Mouse (Mus musculus): ENCODE data around the gene Cse1l. TPM values are rescaled to one million over a fixed set of nuclear protein-coding genes. Genes with fewer than 3 reads are reported as not detected.
A peak's percentile ranks its signal among the peaks of the same experiment; 100 is the strongest.

Cse1l gene
- polyA plus RNA-seq, 2 experiments, result 33.9 to 63.9 TPM

- Histone ChIP-seq H3K4me3 (ENCODE audit: insufficient read depth in 1 of 2, low read depth in 2 of 2, low read length in 2 of 2) (no peak overlapping the region), H3K36me3 (replicated peaks; ENCODE audit: control insufficient read depth, insufficient read depth, low read depth) (peaks cover 35% of the 10 kb centered on the region), H3K27me3 (ENCODE audit: control insufficient read depth, insufficient read depth, low read length) (no peaks in the 10 kb centered on the region), H3K4me2 (ENCODE audit: low read depth) (no peak overlapping the region), H3K9ac (replicated peaks) (no peak overlapping the region), H3K27ac (no peak overlapping the region), H3K4me1 (replicated peaks; ENCODE audit: control insufficient read depth in 2 of 2, insufficient read depth in 2 of 2, low read length in 1 of 2) (peaks cover 0 to 5% of the 10 kb centered on the region in 2 experiments; a peak in 1 of 4 replicates), H3K9me3 (ENCODE audit: control insufficient read depth, low read length) (no peaks in the 10 kb centered on the region)
- TF ChIP-seq CTCF (IDR thresholded peaks at IDR 0.05; ENCODE audit: low read depth), result no peak
- no peak for TF ChIP-seq EP300 (IDR thresholded peaks at IDR 0.05; ENCODE audit: low read depth)
- 70% methylated on average over 10 of the region's 10 CpGs for WGBS (ENCODE audit: insufficient replicate concordance)
- ATAC-seq (ENCODE audit: insufficient read depth) (no peak), DNase-seq (ENCODE audit: low read depth in 3 of 3, low spot score in 3 of 3) (no peak)
These were observed 40.4 kb upstream of the Cse1l start for GRCm38 (mm10) chr2:166865476-166865875.

GRCm38 (mm10) chr2:166870271-166870865 is 35.5 kb upstream of the Cse1l start:
- WGBS (ENCODE audit: insufficient replicate concordance), result 81% methylated on average over 20 of the region's 20 CpGs
- Histone ChIP-seq H3K36me3 (replicated peaks; ENCODE audit: control insufficient read depth, insufficient read depth, low read depth) (peaks cover 35% of the 10 kb centered on the region), H3K4me2 (ENCODE audit: low read depth) (no peak overlapping the region), H3K9ac (replicated peaks) (no peak overlapping the region), H3K9me3 (ENCODE audit: control insufficient read depth, low read length) (no peaks in the 10 kb centered on the region), H3K4me3 (ENCODE audit: insufficient read depth in 1 of 2, low read depth in 2 of 2, low read length in 2 of 2) (no peak overlapping the region), H3K27ac (no peak overlapping the region), H3K4me1 (replicated peaks; ENCODE audit: control insufficient read depth in 2 of 2, insufficient read depth in 2 of 2, low read length in 1 of 2) (peaks cover 0 to 5% of the 10 kb centered on the region in 2 experiments; a peak in 1 of 4 replicates), H3K27me3 (ENCODE audit: control insufficient read depth, insufficient read depth, low read length) (no peaks in the 10 kb centered on the region)
- TF ChIP-seq CTCF (IDR thresholded peaks at IDR 0.05; ENCODE audit: low read depth) (no peak), EP300 (IDR thresholded peaks at IDR 0.05; ENCODE audit: low read depth) (no peak)
- DNase-seq (ENCODE audit: low read depth in 3 of 3, low spot score in 3 of 3), result no peak
- no peak for ATAC-seq (ENCODE audit: insufficient read depth)

- no peak for TF ChIP-seq CTCF (IDR thresholded peaks at IDR 0.05; ENCODE audit: low read depth)
- TF ChIP-seq EP300 (IDR thresholded peaks at IDR 0.05; ENCODE audit: low read depth), result no peak
- 57% methylated on average over 10 of the region's 10 CpGs for WGBS (ENCODE audit: insufficient replicate concordance)
- no peaks in the 10 kb centered on the region for H3K9me3 ChIP-seq (ENCODE audit: control insufficient read depth, low read length)
- H3K4me2 ChIP-seq (ENCODE audit: low read depth), result no peak overlapping the region
- H3K9ac ChIP-seq (replicated peaks), result no peak overlapping the region
- no peak overlapping the region for H3K27ac ChIP-seq
- H3K4me3 ChIP-seq (ENCODE audit: insufficient read depth in 1 of 2, low read depth in 2 of 2, low read length in 2 of 2), result no peak overlapping the region
- no peaks in the 10 kb centered on the region for H3K27me3 ChIP-seq (ENCODE audit: control insufficient read depth, insufficient read depth, low read length)
- peak in 1 of 3 experiments; percentile 28 for DNase-seq (ENCODE audit: low read depth in 3 of 3, low spot score in 3 of 3)
- peak; percentile 65; the same call in 1 of the 2 replicates for ATAC-seq (ENCODE audit: insufficient read depth)
- H3K4me1 ChIP-seq (replicated peaks; ENCODE audit: control insufficient read depth in 2 of 2, insufficient read depth in 2 of 2, low read length in 1 of 2), result peaks cover 0 to 5% of the 10 kb centered on the region in 2 experiments; a peak in 1 of 4 replicates
- peaks cover 30% of the 10 kb centered on the region for H3K36me3 ChIP-seq (replicated peaks; ENCODE audit: control insufficient read depth, insufficient read depth, low read depth)
These were observed 34.9 kb upstream of the Cse1l start for GRCm38 (mm10) chr2:166870899-166871298.

- peaks cover 0 to 4% of the 10 kb centered on the region in 2 experiments; a peak in 1 of 4 replicates for H3K4me1 ChIP-seq (replicated peaks; ENCODE audit: control insufficient read depth in 2 of 2, insufficient read depth in 2 of 2, low read length in 1 of 2)
- no peak overlapping the region for H3K4me3 ChIP-seq (ENCODE audit: insufficient read depth in 1 of 2, low read depth in 2 of 2, low read length in 2 of 2)
- H3K27me3 ChIP-seq (ENCODE audit: control insufficient read depth, insufficient read depth, low read length), result no peaks in the 10 kb centered on the region
- TF ChIP-seq EP300 (IDR thresholded peaks at IDR 0.05; ENCODE audit: low read depth), result no peak
- TF ChIP-seq CTCF (IDR thresholded peaks at IDR 0.05; ENCODE audit: low read depth), result no peak
- no peak overlapping the region for H3K9ac ChIP-seq (replicated peaks)
- DNase-seq (ENCODE audit: low read depth in 3 of 3, low spot score in 3 of 3) (no peak), ATAC-seq (ENCODE audit: insufficient read depth) (no peak)
- WGBS (ENCODE audit: insufficient replicate concordance), result 75% methylated on average over 10 of the region's 10 CpGs
- H3K4me2 ChIP-seq (ENCODE audit: low read depth), result no peak overlapping the region
- peaks cover 17% of the 10 kb centered on the region for H3K36me3 ChIP-seq (replicated peaks; ENCODE audit: control insufficient read depth, insufficient read depth, low read depth)
- no peak overlapping the region for H3K27ac ChIP-seq
- no peaks in the 10 kb centered on the region for H3K9me3 ChIP-seq (ENCODE audit: control insufficient read depth, low read length)
These were observed 31.1 kb upstream of the Cse1l start for GRCm38 (mm10) chr2:166874675-166875280.

- DNase-seq (ENCODE audit: low read depth in 3 of 3, low spot score in 3 of 3) (no peak), ATAC-seq (ENCODE audit: insufficient read depth) (no peak)
- no peaks in the 10 kb centered on the region for H3K4me1 ChIP-seq (replicated peaks; ENCODE audit: control insufficient read depth in 2 of 2, insufficient read depth in 2 of 2, low read length in 1 of 2)
- no peak overlapping the region for H3K4me2 ChIP-seq (ENCODE audit: low read depth)
- H3K4me3 ChIP-seq (ENCODE audit: insufficient read depth in 1 of 2, low read depth in 2 of 2, low read length in 2 of 2), result no peak overlapping the region
- H3K36me3 ChIP-seq (replicated peaks; ENCODE audit: control insufficient read depth, insufficient read depth, low read depth), result peaks cover 17% of the 10 kb centered on the region
- H3K9me3 ChIP-seq (ENCODE audit: control insufficient read depth, low read length), result no peaks in the 10 kb centered on the region
- no peaks in the 10 kb centered on the region for H3K27me3 ChIP-seq (ENCODE audit: control insufficient read depth, insufficient read depth, low read length)
- no peak for TF ChIP-seq CTCF (IDR thresholded peaks at IDR 0.05; ENCODE audit: low read depth)
- TF ChIP-seq EP300 (IDR thresholded peaks at IDR 0.05; ENCODE audit: low read depth), result no peak
- H3K27ac ChIP-seq, result no peak overlapping the region
- H3K9ac ChIP-seq (replicated peaks), result no peak overlapping the region
- WGBS (ENCODE audit: insufficient replicate concordance), result 83% methylated on average over 6 of the region's 6 CpGs
These were observed 30.3 kb upstream of the Cse1l start for GRCm38 (mm10) chr2:166875561-166875960.

Measured in liver, embryonic 14.5 days (tissue).